Mouse (Mus musculus): ENCODE measurements around the gene Tecpr2. TPM values are rescaled to one million over a fixed set of nuclear protein-coding genes. Genes with fewer than 3 reads are reported as not detected.

Gene Tecpr2
- total RNA-seq (2021), result 1 to 10 TPM; 5.1 to 5.2 TPM
- polyA plus RNA-seq (2012; rRNA removed), result 3.6 and 5.9 TPM in 2 replicates
- long read RNA-seq, partial matches to known transcripts, result 1 of 4 reads
- long read RNA-seq, other reads (novel, unspliced or antisense), result 3 of 4 reads

DNA sequence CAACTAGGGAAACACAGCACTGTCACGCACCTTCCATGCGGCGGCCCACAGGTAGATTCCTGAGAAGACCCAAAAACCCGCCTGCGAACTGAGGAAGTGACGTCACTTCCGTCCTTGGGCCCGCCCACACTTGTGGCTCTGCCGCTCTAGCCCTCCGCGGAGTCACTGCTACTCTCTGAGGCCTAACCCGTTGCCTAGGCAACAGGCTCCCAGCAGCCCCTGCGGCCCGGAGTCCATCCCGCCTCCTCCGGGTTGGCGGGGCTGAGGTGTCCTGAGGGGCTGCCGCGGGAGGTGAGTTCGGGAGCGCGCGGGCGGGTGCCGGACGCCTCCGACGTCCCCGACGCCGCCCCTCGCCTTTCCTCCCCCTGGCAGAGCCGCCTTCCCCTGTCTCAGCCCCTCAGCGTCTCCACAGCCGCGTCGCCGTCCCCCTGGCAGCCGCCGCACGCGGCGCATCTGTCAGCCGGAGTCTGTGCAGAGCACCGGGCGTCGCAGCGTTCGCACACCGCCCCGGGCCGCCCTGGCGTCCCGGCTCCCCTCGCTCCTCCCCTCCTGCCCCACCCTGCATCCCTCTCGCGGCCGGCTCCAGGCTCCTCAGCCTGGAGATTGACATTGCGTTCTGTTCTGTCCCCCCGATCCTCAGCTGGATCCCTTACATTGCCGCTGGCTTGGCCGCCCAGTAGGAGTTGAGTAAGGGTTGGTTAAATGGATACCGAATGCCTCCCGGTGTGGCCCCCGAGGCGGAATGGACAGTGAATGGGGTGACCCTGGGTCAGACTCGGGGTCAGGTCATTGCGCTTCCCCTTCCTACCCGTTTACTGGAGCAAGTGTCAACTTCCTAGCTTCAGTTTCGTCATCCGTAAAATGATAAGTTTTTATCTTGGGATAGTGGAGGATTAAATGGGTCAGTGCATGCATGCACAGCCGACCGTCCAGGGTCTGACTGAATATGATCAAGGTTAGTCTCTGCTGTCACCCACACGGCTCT, at the start of gene Tecpr2, which contains the start of gene Cinp:
Gene Tecpr2, plus strand, starts transcription at position 229 of the 985 bp plus-strand sequence.
Gene Cinp, minus strand, starts transcription at position 110 of the 985 bp plus-strand sequence.
- H3K4me3 ChIP-seq, result peak within 1 kb of the TSS; percentile 86
- peak within 1 kb of the TSS; percentile 77 for H3K27ac ChIP-seq
- H3K36me3 ChIP-seq (ENCODE audit: control insufficient read depth, insufficient read depth, low read length), result no peaks in the 10 kb centered on the region
- peaks cover 1% of the 10 kb centered on the region; the same call in 1 of the 2 replicates for H3K79me2 ChIP-seq (replicated peaks; ENCODE audit: control insufficient read depth, insufficient read depth, low read length)
- no peaks in the 10 kb centered on the region for H3K27me3 ChIP-seq (ENCODE audit: control insufficient read depth, insufficient read depth, low read length)
- peak; percentile 96 to 98 for DNase-seq
- H3K9ac ChIP-seq (ENCODE audit: low read depth, low read length), result peak within 1 kb of the TSS; percentile 79
- intact Hi-C loops (cut with DNase I), result no loop called here
- TF ChIP-seq EP300 (IDR thresholded peaks at IDR 0.05; ENCODE audit: insufficient read depth, low read depth, low read length), result 0 out of 2 replicates have a peak, but pooled peaks have one; percentile 36
- TF ChIP-seq CTCF (IDR thresholded peaks at IDR 0.05), result no peak
- peak; percentile 61 for TF ChIP-seq POLR2A (IDR thresholded peaks at IDR 0.05; ENCODE audit: insufficient read depth, low read depth, low read length)
- peaks cover 5% of the 10 kb centered on the region for H3K4me1 ChIP-seq (ENCODE audit: control insufficient read depth, insufficient read depth, low read length)
- WGBS, result under 1% methylated on average over 72 of the region's 74 CpGs

DNA sequence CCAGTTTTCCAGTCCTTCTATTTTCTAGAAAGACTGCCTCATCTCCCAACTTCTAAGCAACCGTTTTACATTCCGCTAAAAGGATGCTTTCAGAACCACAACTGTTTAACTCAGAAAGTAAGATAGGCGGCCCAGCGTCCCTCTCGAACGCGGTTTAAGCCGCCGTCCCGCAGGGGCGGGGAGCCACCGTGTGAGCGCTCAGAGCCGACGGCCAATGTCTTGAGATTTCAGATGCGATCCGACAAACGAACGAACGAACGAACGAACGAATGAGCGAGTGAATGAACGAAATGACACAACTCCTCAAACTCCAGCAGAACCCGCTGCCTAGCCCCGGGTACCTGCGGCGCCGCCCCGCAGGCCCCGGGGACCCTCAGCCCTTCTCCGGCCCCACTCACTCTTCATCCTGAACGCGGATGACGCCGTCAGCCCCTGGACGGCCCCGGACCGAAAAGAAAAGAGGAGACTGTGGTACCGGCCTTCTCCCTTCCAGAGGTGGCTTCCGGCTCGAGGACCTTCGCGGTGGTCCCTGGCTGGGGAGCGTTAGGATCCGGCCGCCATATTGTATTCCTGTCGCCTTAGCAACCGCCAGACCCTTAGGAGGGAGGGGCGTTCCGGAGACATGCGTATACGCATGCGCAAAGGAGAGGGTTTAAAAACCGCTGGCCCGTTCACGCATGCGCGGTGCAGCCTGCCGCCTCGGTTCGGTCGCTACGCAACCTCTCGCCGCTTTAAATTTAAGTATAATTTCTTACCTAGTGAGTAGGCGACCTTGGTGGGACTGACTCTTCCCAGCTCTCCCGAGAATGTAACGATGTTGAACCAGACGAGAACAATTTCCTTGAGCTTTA, 48.5 kb upstream of the Tecpr2 start, which contains the start of gene Mok:
Gene Mok, minus strand, starts transcription at position 592 of the 851 bp plus-strand sequence.
- Histone ChIP-seq H3K79me2 (replicated peaks; ENCODE audit: control insufficient read depth, insufficient read depth, low read length) (no peaks in the 10 kb centered on the region), H3K36me3 (ENCODE audit: control insufficient read depth, insufficient read depth, low read length) (no peaks in the 10 kb centered on the region), H3K9ac (ENCODE audit: low read depth, low read length) (peak within 1 kb of the TSS; percentile 54), H3K27me3 (ENCODE audit: control insufficient read depth, insufficient read depth, low read length) (no peaks in the 10 kb centered on the region), H3K4me3 (peak within 1 kb of the TSS; percentile 70), H3K4me1 (ENCODE audit: control insufficient read depth, insufficient read depth, low read length) (no peaks in the 10 kb centered on the region), H3K27ac (no peak within 1 kb of the TSS; the same call in 1 of the 2 replicates)
- intact Hi-C loops (cut with DNase I), result loop anchor here (2.0 to 5.0 kb wide), 4 partner anchors 102 to 423 kb away; no protein-coding TSS in a partner anchor
- DNase-seq, result peak; percentile 96 to 98
- TF ChIP-seq EP300 (IDR thresholded peaks at IDR 0.05; ENCODE audit: insufficient read depth, low read depth, low read length), result no peak
- under 1% methylated on average over 71 of the region's 71 CpGs for WGBS

GRCm38 (mm10) chr12:110841731-110842493, 47.2 kb upstream of the Tecpr2 start:
- TF ChIP-seq CTCF (IDR thresholded peaks at IDR 0.05), result no peak
- intact Hi-C loops (cut with DNase I), result loop anchor here (2.0 to 5.0 kb wide), 6 partner anchors 103 to 425 kb away; no protein-coding TSS in a partner anchor
- no peaks in the 10 kb centered on the region for H3K36me3 ChIP-seq (ENCODE audit: control insufficient read depth, insufficient read depth, low read length)
- WGBS, result 71% methylated on average over 5 of the region's 5 CpGs
- no peak overlapping the region for H3K4me3 ChIP-seq
- H3K4me1 ChIP-seq (ENCODE audit: control insufficient read depth, insufficient read depth, low read length), result peaks cover 4% of the 10 kb centered on the region; the same call in 1 of the 2 replicates
- H3K27ac ChIP-seq, result no peak overlapping the region
- no peak for DNase-seq
- H3K9ac ChIP-seq (ENCODE audit: low read depth, low read length), result no peak overlapping the region
- no peaks in the 10 kb centered on the region for H3K27me3 ChIP-seq (ENCODE audit: control insufficient read depth, insufficient read depth, low read length)
- no peaks in the 10 kb centered on the region for H3K79me2 ChIP-seq (replicated peaks; ENCODE audit: control insufficient read depth, insufficient read depth, low read length)

- intact Hi-C loops (cut with DNase I), result loop anchor here (2.0 to 5.0 kb wide), 4 partner anchors 181 to 426 kb away; no protein-coding TSS in a partner anchor
- H3K36me3 ChIP-seq (ENCODE audit: control insufficient read depth, insufficient read depth, low read length), result no peaks in the 10 kb centered on the region
- H3K27me3 ChIP-seq (ENCODE audit: control insufficient read depth, insufficient read depth, low read length), result no peaks in the 10 kb centered on the region
- 20% methylated on average over 32 of the region's 32 CpGs for WGBS
- H3K4me3 ChIP-seq, result peak overlapping the region; percentile 60
- H3K79me2 ChIP-seq (replicated peaks; ENCODE audit: control insufficient read depth, insufficient read depth, low read length), result no peaks in the 10 kb centered on the region
- H3K4me1 ChIP-seq (ENCODE audit: control insufficient read depth, insufficient read depth, low read length), result peaks cover 4% of the 10 kb centered on the region; the same call in 1 of the 2 replicates
- peak; percentile 87 to 90 for DNase-seq
- H3K9ac ChIP-seq (ENCODE audit: low read depth, low read length), result peak overlapping the region; percentile 55
- H3K27ac ChIP-seq, result peak overlapping the region; percentile 51
- TF ChIP-seq EP300 (IDR thresholded peaks at IDR 0.05; ENCODE audit: insufficient read depth, low read depth, low read length) (peak; percentile 76; the same call in 1 of the 2 replicates), POLR2A (IDR thresholded peaks at IDR 0.05; ENCODE audit: insufficient read depth, low read depth, low read length) (no peak)
Measured at GRCm38 (mm10) chr12:110843194-110844048, 45.6 kb upstream of the Tecpr2 start.

All from heart, adult 2 months (tissue).